Mouse (Mus musculus): ENCODE data around the gene 5830411N06Rik. TPM values are rescaled to one million over a fixed set of nuclear protein-coding genes. Genes with fewer than 3 reads are reported as not detected.

The 5830411N06Rik gene
- polyA plus RNA-seq, 1 experiment from 2014 or later = not detected

GRCm38 (mm10) chr7:140233696-140234095, 13.4 kb upstream of the 5830411N06Rik start:
- no peak for ATAC-seq
- no peak overlapping the region for H3K4me2 ChIP-seq
- H3K4me1 ChIP-seq = no peaks in the 10 kb centered on the region
- H3K27ac ChIP-seq = no peak overlapping the region
- no peaks in the 10 kb centered on the region for H3K36me3 ChIP-seq
- WGBS (ENCODE audit: insufficient replicate concordance) = 75% methylated on average over 3 of the region's 3 CpGs
- H3K4me3 ChIP-seq = no peak overlapping the region
- H3K27me3 ChIP-seq (replicated peaks) = no peaks in the 10 kb centered on the region
- no peak overlapping the region for H3K9ac ChIP-seq
- H3K9me3 ChIP-seq (replicated peaks) = 0 out of 2 replicates have a peak, but pooled peaks cover 3% of the 10 kb centered on the region

- no peak overlapping the region for H3K9ac ChIP-seq
- WGBS (ENCODE audit: insufficient replicate concordance) = 53% methylated on average over 7 of the region's 7 CpGs
- H3K9me3 ChIP-seq (replicated peaks) = no peaks in the 10 kb centered on the region
- no peak overlapping the region for H3K4me2 ChIP-seq
- no peak for ATAC-seq
- no peaks in the 10 kb centered on the region for H3K4me1 ChIP-seq
- H3K4me3 ChIP-seq = no peak overlapping the region
- H3K27ac ChIP-seq = no peak overlapping the region
- H3K27me3 ChIP-seq (replicated peaks) = no peaks in the 10 kb centered on the region
- H3K36me3 ChIP-seq = no peaks in the 10 kb centered on the region
Observed at GRCm38 (mm10) chr7:140253780-140254299, 6.8 kb downstream of the 5830411N06Rik start.

DNA sequence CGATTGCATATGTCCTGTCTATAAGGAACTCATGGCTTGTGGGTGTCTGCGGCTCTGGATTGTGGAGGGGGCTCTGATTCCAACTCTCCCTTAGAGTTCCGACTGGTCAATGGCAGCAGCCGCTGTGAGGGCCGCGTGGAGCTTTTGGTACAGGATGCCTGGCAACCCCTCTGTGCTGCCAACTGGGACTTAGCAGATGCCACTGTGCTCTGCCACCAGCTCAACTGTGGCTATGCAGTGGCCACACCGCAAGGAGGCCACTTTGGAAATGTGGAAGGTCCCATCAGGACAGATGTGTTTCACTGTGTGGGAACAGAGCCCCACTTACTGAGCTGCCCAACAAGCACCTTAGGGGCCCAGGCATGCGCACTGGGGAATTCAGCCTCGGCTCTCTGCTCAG, 48.7 kb downstream of the 5830411N06Rik start:
- WGBS (ENCODE audit: insufficient replicate concordance) = 72% methylated on average over 9 of the region's 9 CpGs
- no peaks in the 10 kb centered on the region for H3K27me3 ChIP-seq (replicated peaks)
- H3K36me3 ChIP-seq = no peaks in the 10 kb centered on the region
- H3K27ac ChIP-seq = no peak overlapping the region
- H3K4me3 ChIP-seq = no peak overlapping the region
- H3K4me2 ChIP-seq = no peak overlapping the region
- no peaks in the 10 kb centered on the region for H3K4me1 ChIP-seq
- peaks cover 3% of the 10 kb centered on the region; the same call in 1 of the 2 replicates for H3K9me3 ChIP-seq (replicated peaks)
- no peak for ATAC-seq
- H3K9ac ChIP-seq = no peak overlapping the region

DNA sequence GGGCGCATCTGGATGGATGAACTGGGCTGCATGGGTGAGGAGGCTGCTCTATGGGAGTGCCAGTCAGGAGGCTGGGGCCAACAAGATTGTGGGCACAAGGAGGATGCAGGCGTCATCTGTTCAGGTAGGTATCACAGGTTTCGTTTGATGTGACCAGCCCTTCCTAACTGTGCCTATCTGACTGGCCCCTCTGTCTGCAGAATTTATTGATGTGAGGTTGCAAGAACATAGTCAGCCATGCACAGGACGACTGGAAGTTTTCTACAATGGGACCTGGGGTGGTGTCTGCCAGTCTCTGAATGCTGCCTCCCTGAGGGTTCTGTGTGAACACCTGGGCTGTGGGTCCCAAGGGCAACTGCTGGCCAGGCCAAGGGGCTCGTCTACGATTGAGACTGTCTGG, 49.8 kb downstream of the 5830411N06Rik start:
- Histone ChIP-seq H3K36me3 (no peaks in the 10 kb centered on the region), H3K27me3 (replicated peaks) (no peaks in the 10 kb centered on the region), H3K4me2 (no peak overlapping the region), H3K4me3 (no peak overlapping the region), H3K27ac (no peak overlapping the region), H3K9me3 (replicated peaks) (peaks cover 3% of the 10 kb centered on the region; the same call in 1 of the 2 replicates), H3K9ac (no peak overlapping the region), H3K4me1 (no peaks in the 10 kb centered on the region)
- WGBS (ENCODE audit: insufficient replicate concordance) = 65% methylated on average over 6 of the region's 6 CpGs
- no peak for ATAC-seq

DNA sequence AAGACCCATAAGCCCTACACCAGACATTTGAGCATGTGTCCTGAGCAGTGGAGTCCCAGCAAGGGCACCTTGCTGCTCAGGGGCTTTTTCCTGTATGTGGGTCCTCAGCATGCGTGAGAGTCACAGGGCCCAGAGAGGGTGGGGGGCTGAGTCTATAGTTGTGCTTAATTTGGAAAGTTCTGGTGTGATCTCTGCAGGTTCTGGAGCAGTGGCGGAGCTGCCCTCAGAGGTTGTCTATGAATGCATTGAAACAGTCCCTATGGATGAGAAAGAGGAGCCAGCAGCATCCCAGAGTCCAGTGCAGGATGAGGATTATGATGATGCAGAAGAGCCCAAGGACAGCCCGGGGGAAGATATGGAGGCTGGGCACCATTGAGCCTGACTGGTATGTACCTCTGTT, 52.3 kb downstream of the 5830411N06Rik start:
- 63% methylated on average over 3 of the region's 3 CpGs for WGBS (ENCODE audit: insufficient replicate concordance)
- no peaks in the 10 kb centered on the region for H3K36me3 ChIP-seq

GRCm38 (mm10) chr7:140319861-140320385, 72.8 kb downstream of the 5830411N06Rik start:
- 58% methylated on average over 3 of the region's 3 CpGs for WGBS (ENCODE audit: insufficient replicate concordance)
- H3K27me3 ChIP-seq (replicated peaks) = no peaks in the 10 kb centered on the region
- H3K9ac ChIP-seq = no peak overlapping the region
- no peak overlapping the region for H3K4me2 ChIP-seq
- no peaks in the 10 kb centered on the region for H3K9me3 ChIP-seq (replicated peaks)
- no peak overlapping the region for H3K4me3 ChIP-seq
- H3K4me1 ChIP-seq = no peaks in the 10 kb centered on the region
- no peak overlapping the region for H3K27ac ChIP-seq
- no peak for ATAC-seq
- H3K36me3 ChIP-seq = no peaks in the 10 kb centered on the region

More for the DNA sequence above, 52.3 kb downstream of the 5830411N06Rik start:
- Histone ChIP-seq H3K4me1 (no peaks in the 10 kb centered on the region), H3K27ac (no peak overlapping the region), H3K4me2 (no peak overlapping the region), H3K4me3 (no peak overlapping the region), H3K27me3 (replicated peaks) (no peaks in the 10 kb centered on the region), H3K9ac (no peak overlapping the region), H3K9me3 (replicated peaks) (0 out of 2 replicates have a peak, but pooled peaks cover 3% of the 10 kb centered on the region)
- ATAC-seq = no peak

DNA sequence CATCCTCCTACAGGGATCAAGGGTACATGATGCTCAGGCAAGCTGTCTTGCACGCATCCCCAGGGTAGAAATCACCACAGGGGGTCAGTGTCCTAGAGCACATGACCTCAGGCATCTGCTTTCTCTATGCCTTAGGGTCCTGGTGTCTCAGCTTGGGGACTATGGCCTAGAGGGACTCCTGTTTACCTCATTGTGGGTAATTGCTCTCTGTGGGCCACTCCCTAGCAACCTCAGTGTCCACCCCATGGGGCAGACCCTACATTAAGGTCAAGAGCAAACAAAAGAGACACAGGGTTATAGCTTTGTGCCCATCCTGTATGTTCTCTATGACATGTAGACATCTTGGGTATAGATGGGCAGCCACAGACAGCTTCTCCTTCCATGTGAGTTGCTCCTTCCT, 73.5 kb downstream of the 5830411N06Rik start, which contains the start of gene Olfr525:
Gene Olfr525, plus strand, starts transcription at position 301 of the 400 bp plus-strand sequence.
- Histone ChIP-seq H3K4me3 (no peak within 1 kb of the TSS), H3K4me1 (no peaks in the 10 kb centered on the region), H3K4me2 (no peak within 1 kb of the TSS), H3K27me3 (replicated peaks) (no peaks in the 10 kb centered on the region), H3K27ac (no peak within 1 kb of the TSS), H3K36me3 (no peaks in the 10 kb centered on the region), H3K9ac (no peak within 1 kb of the TSS), H3K9me3 (replicated peaks) (no peaks in the 10 kb centered on the region)
- ATAC-seq = no peak
- WGBS (ENCODE audit: insufficient replicate concordance) = 33% methylated on average over 1 of the region's 1 CpGs

DNA sequence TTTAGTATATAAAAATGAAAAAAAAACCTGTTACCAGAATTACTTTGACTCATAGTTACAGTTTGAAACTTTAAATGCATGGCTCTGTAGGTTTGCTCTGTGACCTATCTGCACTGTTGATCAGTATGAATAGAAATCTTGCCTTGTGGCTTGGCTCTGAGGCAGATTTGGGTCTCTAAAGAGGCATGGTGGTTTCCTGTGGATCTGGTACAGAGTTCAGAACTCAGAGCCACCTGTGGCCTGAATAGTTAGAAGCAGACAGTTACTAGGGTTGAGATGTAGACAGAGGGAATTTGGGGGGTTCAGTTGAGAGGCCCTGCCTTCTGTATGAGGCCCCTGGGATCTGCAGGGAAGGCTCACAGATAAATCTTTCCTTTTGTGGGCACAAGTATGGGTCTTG, 74.1 kb downstream of the 5830411N06Rik start:
- no peak overlapping the region for H3K27ac ChIP-seq
- no peak for ATAC-seq

GRCm38 (mm10) chr7:140329766-140330304, 82.8 kb downstream of the 5830411N06Rik start:
- ATAC-seq = no peak
- no peak overlapping the region for H3K4me3 ChIP-seq
- no peaks in the 10 kb centered on the region for H3K36me3 ChIP-seq
- H3K27ac ChIP-seq = no peak overlapping the region
- no peaks in the 10 kb centered on the region for H3K4me1 ChIP-seq
- no peak overlapping the region for H3K9ac ChIP-seq
- no peak overlapping the region for H3K4me2 ChIP-seq
- H3K9me3 ChIP-seq (replicated peaks) = no peaks in the 10 kb centered on the region
- WGBS (ENCODE audit: insufficient replicate concordance) = 38% methylated on average over 1 of the region's 1 CpGs
- no peaks in the 10 kb centered on the region for H3K27me3 ChIP-seq (replicated peaks)

More for the DNA sequence above, 74.1 kb downstream of the 5830411N06Rik start:
- no peaks in the 10 kb centered on the region for H3K4me1 ChIP-seq
- no peaks in the 10 kb centered on the region for H3K36me3 ChIP-seq
- H3K4me3 ChIP-seq = no peak overlapping the region
- H3K9me3 ChIP-seq (replicated peaks) = no peaks in the 10 kb centered on the region
- no peaks in the 10 kb centered on the region for H3K27me3 ChIP-seq (replicated peaks)
- H3K9ac ChIP-seq = no peak overlapping the region
- H3K4me2 ChIP-seq = no peak overlapping the region

GRCm38 (mm10) chr7:140333717-140334116, 86.6 kb downstream of the 5830411N06Rik start, which contains the start of gene Olfr527:
TSS of gene Olfr527 (plus strand) at chr7:140334017.
- Histone ChIP-seq H3K4me1 (no peaks in the 10 kb centered on the region), H3K9ac (no peak within 1 kb of the TSS), H3K27ac (no peak within 1 kb of the TSS), H3K4me2 (no peak within 1 kb of the TSS), H3K36me3 (no peaks in the 10 kb centered on the region), H3K9me3 (replicated peaks) (no peaks in the 10 kb centered on the region), H3K27me3 (replicated peaks) (no peaks in the 10 kb centered on the region), H3K4me3 (no peak within 1 kb of the TSS)
- no peak for ATAC-seq
- WGBS (ENCODE audit: insufficient replicate concordance) = 83% methylated on average over 2 of the region's 2 CpGs
